Mouse (Mus musculus) Patski (cell line): ENCODE results near the gene Gm11397. TPM values are rescaled to one million over a fixed set of nuclear protein-coding genes. Genes with fewer than 3 reads are reported as not detected.
"Not testable (repeated sequence)": the region's sequence is repeated elsewhere in the genome, so short reads cannot be mapped to it uniquely, and the experiment has no call there.

Experiments
- ATAC-seq: fragments of 100-300 bp; one replicate; pipeline ENCODE4 v1.8.0; 2021
- CTCF ChIA-PET: fragments of 350-600 bp; sonication (Branson Sonifier 250); formaldehyde crosslinking; loops from one replicate; lab custom pipeline; 2022; ENCODE audit warnings: inconsistent platforms; lab: Charles Lee
- POLR2A ChIA-PET: fragments of 350-600 bp; sonication (Branson Sonifier 250); formaldehyde crosslinking; loops from one replicate; lab custom pipeline; 2022; ENCODE audit warnings: antibody characterized with exemption, inconsistent platforms; lab: Charles Lee
- DNase-seq: peaks from one replicate; pipeline ENCODE4 v3.0.0-alpha.2; 2011; ENCODE audit warnings: low read depth, low spot score
- H3K27me3 ChIP-seq: fragments of 371-371 bp; one replicate; pipeline ENCODE4 v1.5.1; 2021
- in situ Hi-C: fragments of 300-500 bp; cut with MboI; formaldehyde crosslinking; loops from 3 replicates; pipeline ENCODE4 v1.11.1; 2018; ENCODE audit warnings: low pct_unique_long_range_greater_than_20kb, mixed read lengths
- polyA plus RNA-seq: library from polyadenylated mRNA; unstranded; gene quantifications from one replicate; pipeline ENCODE4 v1.2.3, GENCODE M21; 2021

The Gm11397 gene
- 0.28 TPM for polyA plus RNA-seq

- DNase-seq, ATAC-seq, POLR2A ChIA-PET, CTCF ChIA-PET, in situ Hi-C loops, H3K27me3 ChIP-seq: not testable (repeated sequence)
Measured at GRCm38 (mm10) chr13:33395461-33395860, at the start of gene Gm11397. Gene Gm11397 (plus strand): TSS chr13:33395761.

GRCm38 (mm10) chr13:33356666-33357065, 38.9 kb upstream of the Gm11397 start:
- DNase-seq, H3K27me3 ChIP-seq, in situ Hi-C loops, POLR2A ChIA-PET, CTCF ChIA-PET, ATAC-seq: not testable (repeated sequence)

GRCm38 (mm10) chr13:33432714-33433113, 37.2 kb downstream of the Gm11397 start:
- POLR2A ChIA-PET, result not testable (repeated sequence)

More at GRCm38 (mm10) chr13:33432714-33433113, 37.2 kb downstream of the Gm11397 start:
- DNase-seq, CTCF ChIA-PET, in situ Hi-C loops, H3K27me3 ChIP-seq, ATAC-seq: not testable (repeated sequence)

Other genes starting within 250 kb of the Gm11397 start
- gene Serpinb9c, start 236.0 kb upstream of the Gm11397 start, polyA plus RNA-seq, result 0.74 TPM
- 1.7 TPM for gene Serpinb9d, start 202.8 kb upstream of the Gm11397 start, polyA plus RNA-seq
- 0.87 TPM for gene Serpinb9e, start 146.1 kb upstream of the Gm11397 start, polyA plus RNA-seq
- gene Serpinb9f, start 71.7 kb upstream of the Gm11397 start, polyA plus RNA-seq, result 0.33 TPM
- 0.83 TPM for gene Serpinb9g, start 89.0 kb downstream of the Gm11397 start, polyA plus RNA-seq